Mouse (Mus musculus) embryo, embryonic 10 days (tissue): ENCODE data around the gene Sorcs1.

Experiments used
- DNase-seq: peaks from one replicate; pipeline ENCODE4 v3.0.0-alpha.2; 2015; ENCODE audit warnings: low spot score

The Sorcs1 gene

DNA sequence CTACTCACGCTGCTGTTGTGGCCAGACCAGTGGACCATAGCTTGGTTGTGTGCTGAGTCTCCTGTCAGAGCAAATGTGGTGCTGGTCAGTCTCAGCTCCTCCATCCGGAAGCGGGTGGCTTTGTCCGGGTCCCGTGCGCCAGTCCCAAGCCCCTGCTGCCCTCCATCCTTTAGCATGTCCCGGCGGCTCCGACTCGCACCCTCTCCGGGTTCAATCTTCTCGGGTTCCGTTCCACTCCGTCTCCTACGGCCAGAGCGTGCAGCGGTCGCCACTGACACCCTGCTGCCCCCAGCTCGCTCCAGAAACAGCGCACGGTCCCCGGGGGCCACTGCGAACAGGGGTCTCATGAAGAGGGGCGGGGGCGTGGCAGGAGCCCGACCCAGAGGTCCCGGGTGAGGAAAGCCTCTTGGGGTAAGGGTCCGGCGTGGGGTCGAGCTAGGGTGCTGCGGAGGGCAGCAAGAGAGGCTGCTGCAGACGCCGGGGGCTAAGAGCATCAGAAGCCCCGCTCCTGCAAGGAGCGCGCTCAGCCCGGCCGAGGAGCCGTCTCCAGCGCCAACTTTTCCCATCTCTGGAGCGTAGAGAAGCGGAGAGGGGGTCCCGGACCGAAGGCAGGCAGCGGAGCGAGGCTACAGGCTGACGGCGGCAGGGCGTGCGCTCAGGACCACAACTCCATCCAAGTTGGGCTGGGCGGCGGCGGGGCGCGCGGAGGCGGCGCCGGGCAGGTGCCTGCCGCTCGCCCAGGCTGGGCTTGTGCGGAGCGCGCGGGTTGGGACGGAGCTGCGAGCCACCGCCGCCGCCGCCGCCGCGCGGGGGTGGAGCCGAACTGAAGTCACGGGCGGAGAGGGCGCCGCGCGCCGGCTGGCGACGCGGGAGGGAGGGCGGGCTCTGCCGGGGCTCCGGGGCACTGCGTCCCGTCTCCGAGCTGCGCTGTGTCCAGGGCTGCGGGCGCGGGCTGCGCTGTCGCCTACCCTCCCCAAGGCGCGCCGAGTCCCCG, at the start of gene Sorcs1:
Sorcs1 (minus strand) TSS at position 744 of the 994 bp plus-strand sequence.
- peak; percentile 74 for DNase-seq

DNA sequence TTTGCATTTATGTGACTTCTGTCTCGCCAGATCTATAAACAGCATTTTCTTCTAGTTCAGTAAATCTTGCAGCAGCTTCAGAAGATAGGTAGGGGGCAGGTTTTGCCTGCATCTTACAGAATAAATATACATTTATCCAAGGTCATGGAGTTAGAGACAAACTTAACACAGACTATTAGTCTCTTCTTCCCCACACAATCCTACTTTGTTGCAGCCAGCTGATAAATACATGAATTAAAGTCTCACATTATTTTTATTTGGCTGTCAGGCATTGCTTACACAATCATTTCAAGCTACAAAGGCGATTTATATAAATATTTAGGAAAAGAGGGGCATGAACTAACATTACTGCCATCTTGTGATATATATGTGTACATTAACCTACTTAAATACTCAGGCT, 4.8 kb upstream of the Sorcs1 start:
- DNase-seq, result no peak

DNA sequence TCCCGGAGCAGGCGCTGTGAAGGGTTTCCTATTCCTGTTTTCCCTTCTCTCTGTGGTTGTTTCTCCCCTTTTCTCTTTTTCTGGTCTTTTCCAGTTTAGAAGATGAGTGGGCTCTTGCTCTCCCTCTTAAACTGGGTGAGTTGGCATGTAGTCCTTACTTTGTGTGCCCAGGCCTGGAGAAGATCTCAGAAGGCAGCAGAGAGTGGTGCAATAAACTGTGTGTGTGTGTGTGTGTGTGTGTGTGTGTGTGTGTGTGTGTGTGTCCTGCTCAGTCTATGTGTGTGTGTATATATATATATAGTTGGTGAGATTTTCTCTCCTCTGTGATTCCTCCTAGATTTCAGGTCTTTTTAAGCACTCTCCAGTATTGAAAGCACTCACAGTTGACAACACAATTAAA, 500 bp upstream of the Sorcs1 start:
- no peak for DNase-seq

DNA sequence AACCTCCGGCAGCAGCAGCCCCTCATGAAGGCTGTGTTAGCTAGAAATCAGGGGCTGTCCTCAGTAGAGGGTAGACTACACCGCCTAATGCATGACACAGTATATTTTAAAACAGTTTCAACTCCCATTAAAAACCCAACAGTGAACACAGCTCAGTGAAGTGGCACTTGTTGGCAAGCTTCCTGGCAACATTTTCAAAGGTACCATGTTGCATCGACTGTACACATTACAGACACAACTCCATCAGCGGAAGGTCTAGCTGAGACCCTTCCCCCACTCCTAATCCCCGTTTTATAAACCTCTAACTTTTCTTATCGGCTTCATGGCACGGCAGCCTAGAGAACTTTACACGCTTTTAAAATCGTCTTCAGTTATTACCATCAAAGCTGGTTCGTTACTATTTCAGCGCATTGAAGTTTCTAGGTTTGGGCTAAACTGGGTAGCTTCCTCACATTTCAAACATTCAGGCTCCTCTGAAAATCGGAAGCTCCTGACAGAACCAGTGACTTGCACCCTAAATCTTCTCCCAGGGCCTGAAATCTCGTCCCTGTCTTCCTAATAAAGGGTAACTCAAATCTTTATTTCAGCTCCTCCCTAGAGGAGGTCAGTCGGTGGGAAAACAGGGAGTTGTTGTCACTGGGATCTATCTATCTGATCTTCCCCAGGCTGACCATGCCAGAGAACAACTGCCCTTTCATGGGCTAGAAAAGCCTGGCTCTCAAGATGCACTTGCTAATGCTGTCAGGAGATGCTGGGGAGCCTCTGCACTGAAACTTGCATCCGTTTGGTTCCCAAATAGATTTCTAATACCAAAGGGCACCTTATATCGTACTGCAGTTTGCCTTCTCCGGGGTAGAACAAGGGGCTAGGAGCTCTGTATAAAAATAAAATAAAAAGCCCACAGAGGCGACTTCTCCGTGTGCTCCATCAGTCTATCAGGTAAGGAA, 1.6 kb downstream of the Sorcs1 start:
- no peak for DNase-seq

DNA sequence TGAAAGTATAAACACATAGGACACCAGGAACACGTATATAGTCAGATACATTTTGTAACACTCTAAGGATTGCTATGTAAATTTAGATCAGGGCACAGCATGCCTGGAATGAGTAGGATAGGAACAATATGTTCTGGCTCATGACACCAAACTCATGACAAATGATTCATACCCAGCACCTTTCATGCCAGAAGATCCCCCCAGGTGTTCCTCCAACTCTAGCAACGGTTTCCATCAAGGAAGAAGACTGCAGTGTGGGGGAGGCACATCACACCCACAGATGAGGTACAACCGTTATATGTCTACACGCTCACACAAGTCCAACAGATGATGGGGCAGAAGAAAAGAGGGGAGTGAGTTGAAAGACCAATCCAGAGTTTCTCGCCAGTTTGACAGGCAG, 3.5 kb downstream of the Sorcs1 start:
- DNase-seq, result no peak

DNA sequence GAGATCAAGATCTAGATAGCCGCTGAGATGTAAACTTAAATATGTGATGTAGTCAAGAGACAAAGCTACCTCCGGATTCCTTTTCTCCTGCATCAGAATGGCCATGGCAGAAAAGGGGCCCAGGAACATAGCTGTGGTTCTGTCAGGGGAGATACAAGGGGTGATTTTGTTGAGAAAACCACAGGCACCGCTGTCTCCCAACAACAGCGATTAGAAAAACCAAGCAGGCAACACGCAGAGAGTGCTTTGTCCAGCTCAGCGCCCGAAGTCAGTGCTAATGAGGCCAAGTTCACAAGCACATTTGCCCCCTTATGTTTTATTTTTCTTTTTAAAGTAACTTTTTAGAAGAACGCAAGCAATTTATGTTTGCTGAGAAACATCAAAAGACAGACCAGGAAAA, 10.9 kb downstream of the Sorcs1 start:
- no peak for DNase-seq

DNA sequence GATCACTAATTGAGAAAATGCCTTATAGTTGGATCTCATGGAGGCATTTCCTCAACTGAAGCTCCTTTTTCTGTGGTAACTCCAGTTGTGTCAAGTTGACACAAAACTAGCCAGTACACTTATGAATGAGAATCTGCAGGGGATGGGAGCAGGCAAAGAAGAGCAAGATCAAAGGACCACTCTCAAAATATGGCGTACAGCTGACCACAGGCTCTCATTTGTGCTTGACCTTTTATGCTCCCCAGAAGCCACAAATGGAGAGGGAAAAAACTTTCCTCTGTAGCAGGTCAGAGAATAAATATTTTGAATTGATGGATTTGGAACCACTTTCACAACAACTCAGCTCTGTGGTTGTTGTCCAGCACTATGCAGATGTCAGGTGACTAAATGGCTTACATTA, 14.1 kb downstream of the Sorcs1 start:
- no peak for DNase-seq

DNA sequence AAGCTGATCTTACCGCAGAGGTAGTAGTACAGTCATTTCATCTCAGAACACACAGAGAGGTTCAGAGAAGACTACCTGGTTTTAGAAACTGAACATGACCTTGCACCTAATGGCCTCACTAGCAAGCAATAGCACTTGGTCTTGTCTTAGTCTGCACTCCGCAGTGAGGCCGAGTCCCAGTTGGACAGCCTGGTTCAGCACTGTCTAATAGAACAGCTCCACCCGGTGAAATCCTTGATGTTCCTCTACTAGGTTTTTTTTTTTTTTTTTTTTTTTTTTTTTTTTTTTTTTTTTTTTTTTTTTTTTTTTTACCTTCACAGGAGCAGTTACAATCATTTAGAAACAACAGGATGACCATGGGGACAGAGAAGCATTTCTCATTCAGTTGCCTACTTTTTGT, 19.3 kb downstream of the Sorcs1 start:
- peak; percentile 38 for DNase-seq

DNA sequence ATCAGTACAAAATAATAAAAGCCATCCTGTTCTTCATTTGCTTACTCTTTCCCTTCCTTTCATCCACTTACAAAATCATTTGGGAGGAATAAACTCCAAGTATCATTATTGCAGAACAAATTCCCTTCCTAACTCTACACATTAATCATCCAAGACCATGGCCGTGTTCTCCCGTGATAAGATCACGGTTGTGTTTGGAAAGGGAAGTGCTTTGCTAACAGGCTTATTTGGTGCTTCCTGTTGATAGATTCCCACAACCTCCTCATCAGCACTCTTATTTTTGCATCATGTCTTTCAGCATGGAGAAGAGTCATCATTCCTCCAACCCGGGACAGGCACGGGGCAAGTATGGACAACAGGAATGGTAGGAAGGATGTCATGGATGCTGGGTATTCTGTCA, 25.7 kb downstream of the Sorcs1 start:
- DNase-seq, result no peak

DNA sequence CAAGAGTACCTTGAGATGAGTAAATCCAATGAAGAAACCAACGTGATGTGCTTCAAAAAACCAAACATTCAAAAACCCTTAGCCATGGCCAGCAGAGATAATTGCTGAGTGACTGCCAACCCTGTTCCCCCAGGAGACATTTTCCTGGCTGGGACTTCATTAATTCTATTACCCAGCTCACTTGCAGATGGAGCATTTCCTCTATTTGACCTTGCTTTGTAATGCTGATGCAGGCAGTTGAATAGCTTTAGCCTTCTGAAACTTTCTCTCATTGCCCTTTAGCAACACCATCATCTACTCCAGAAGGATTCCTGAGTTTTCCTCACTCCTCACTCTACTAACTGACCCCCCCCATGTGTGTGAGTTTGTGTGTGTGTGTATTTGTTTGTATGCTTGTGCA, 34.6 kb downstream of the Sorcs1 start:
- no peak for DNase-seq

DNA sequence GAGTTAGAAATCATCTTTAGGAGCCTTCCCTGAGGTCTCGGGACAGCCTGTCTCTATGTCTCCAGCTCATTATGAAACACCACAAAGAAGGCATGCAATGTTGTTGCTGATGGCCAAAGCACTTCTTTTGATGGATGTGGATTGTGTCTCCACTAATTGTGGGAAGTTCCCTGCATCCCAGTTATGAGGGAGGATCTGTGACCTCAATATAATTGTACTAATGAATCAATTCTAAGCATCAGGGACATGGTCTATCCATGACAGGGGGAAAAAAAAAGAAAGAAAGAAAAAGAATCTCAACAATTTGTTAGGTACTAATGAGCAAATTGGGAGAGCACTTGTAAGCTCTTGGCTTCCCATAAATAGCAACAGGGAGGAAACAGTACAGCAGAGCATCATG, 36.3 kb downstream of the Sorcs1 start:
- DNase-seq, result no peak

DNA sequence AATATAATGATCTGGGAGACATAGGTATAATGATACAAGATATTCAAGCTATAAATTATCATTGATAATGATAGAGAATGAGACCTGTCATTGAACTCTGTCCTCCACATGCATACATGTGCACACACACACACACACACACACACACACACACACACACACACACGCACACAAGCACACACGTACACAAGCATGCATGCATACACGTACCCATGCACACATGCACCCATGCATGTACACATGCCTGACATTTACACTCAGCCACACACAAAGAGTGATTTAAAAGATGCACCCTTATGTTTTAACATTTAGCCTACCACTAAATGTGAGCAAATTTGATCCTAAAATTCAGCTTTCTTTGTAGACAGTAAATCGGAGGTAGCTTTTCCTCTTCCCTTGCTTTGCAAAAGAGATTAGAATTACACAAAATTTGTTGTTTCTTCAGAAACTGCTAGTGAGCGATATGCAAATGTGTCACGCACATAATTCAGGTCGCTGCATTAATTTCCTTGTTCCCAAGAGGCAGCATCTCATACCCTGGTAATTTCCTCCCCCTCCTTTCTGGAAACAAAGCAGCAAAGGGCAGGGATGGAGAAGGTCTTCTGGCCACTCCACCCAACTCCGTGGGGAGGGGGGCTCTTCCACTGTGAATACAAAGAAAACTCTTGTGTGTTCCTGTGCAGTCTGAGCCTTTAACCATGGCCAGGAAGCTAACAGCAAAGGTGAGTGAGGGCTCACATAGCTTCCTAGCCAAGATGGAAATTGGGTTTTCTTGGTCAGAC, 38.0 kb downstream of the Sorcs1 start:
- no peak for DNase-seq

DNA sequence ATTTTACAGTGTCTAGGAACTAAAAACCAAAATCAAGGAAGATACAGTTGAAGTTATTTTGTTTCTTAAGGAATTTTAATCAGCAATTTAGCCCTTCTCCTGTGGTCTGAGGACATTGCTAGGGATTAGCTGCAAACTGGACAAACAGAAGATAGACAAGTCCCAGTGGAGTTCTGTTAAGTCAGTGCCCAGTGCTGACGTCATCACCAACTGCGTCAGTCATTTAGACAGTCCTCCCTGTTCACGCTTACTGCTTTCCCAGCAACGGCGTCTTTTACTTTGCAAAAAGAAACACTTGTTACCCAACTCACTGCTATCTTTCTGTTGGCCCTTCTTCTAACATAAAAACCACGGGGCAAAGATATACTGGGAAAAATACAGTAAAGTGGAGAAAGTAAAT, 40.3 kb downstream of the Sorcs1 start:
- no peak for DNase-seq

DNA sequence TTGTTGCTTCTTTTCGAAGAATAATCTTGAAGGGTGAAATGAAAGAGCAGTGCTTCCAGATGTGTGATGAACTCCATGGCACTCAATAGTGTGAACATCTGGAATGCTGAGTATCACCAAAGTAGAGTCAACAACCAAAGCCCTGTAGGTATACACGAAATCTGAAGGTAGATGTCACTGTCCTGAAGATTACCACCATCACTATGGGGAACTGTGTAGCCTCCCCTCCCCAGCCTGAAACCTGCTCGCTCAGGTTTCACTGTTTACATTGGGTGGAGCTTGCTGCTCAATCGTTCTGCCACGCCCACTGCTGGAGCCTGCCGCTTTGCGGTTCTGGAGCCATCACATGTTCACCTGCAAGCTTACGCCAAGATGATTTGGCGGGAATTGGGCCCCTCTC, 64.4 kb downstream of the Sorcs1 start:
- peak; percentile 26 for DNase-seq

DNA sequence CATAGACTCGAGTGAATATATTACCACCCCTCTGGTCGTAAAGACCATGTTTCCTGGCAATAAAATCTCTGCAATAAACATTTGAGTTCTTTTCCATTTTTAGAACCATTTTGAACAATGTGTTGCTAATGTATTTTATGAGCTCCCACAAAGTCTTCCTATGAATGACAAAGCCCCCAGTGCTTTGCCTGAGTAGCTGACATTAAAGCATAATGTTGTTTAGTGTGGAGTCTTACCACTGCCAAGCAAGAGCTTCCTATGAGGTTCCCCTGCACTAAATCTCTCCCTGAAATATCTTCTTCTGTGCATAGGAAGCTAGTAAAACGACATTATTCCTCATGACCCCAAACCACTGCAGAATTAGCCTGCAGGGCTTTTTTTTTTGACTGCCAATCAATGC, 66.8 kb downstream of the Sorcs1 start:
- no peak for DNase-seq

DNA sequence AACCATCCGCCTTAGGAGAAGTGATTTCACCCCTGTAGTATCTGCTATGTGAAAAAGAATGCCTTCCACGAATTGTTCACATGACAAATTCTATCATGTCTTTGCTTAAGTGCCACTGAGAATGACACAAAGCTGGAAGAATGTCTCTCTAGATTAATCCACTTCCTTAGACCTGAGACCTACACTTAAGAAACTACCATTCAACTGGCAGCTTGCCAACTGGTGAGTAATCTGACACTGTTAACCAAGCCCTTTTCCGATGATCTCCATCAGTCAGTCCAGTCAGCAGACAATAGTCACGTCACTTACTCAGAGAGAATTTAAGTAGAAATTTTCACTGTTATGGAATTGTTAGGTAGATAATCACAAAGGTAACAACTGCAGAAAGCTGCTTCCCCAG, 74.6 kb downstream of the Sorcs1 start:
- peak; percentile 11 for DNase-seq

DNA sequence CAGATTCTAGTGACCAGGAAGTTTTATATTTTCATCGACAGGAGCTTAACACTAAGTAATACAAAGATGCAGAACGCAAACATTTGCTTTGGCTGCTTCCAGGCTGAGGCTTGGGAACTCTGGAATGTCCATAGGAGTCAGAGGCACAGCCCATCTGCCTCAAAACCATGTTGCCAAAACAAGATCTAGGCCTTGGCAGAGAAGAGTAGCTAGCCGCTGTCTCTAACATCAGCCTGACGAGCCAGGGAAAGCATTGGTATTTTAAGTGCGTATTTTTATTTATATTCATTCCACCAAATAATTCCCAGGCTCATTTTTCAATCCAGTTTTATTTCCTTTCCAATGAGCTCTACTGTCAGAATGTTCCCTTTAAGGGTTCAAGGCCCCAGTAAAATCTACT, 75.1 kb downstream of the Sorcs1 start:
- DNase-seq, result no peak

DNA sequence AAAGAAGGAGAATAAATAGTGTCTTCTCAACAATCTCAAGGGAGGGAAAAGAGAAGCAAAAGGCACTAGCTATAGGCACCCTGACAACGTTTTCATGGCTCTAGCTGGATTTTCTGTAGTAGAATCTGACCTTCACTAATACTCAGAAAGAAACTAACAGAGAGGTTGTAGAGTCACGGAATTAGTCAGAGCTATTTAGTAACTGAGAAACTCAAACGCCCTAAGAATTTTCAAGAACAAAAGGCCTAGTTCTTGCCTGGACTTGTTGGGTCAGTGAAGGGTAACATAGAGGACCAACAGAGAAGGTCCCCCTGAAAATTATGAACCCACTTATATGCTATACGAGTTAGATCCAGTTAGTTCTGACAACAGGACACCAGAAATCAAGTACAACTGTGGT, 81.1 kb downstream of the Sorcs1 start:
- no peak for DNase-seq

DNA sequence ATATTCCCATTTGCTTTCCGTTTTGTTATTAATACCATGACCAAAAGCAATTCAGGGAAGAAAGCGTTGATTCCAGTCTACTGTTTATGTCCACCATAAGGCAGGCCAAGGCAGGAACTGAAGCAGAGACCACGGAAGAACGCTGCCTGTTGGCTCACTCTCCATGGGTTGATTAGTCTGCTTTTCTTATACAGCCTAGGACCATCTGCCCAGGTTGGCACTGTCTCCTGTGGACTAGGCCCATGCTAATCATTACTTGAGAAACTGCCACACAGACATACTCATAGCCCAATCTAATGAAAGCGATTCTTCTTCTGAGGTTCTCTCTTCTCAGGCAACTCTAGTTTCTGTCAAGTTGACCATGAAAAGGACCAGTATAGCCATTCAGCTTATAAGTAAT, 92.3 kb downstream of the Sorcs1 start:
- DNase-seq, result no peak

DNA sequence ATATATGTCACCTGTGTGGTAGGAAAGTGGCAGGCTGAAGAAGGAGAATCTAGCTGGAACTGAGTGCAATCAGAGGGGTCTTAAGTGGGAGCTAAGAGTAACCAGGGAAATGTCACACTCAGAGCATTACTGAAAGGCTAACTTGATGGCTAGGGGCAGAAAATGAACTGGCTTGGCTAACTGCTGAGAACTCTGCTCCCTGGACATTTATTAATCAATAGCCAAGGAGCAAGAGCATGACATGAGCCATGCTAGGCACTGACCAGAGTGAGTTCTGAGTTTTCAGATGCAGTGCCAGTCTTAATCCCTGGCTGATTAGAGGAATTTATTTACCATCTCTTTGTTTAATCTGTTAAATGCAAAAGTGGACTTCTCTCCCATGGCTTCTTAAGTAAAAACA, 95.5 kb downstream of the Sorcs1 start:
- DNase-seq, result no peak

DNA sequence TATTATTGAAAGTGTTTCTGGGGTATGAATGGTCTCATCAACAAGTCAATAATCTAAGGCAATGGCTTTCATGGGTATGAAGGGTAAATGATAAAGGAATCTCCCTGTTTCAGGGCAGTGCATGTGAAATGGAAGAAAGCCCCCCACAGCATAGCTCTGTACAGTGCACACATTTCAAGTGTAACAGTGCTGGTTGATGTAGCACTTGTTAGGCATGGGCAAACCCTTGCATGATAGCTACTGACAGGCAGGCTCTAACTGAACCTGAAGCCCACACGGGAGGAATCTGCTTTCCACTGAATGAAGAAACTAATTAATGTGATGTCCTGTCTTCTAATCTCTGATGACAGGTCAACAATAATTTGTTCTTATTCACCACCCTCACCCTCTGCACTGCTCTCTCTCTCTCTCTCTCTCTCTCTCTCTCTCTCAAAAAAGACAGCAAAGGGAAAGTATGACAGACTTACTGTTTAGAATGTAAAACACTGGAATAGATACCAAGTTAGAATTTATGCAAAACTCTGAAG, 108.7 kb downstream of the Sorcs1 start:
- DNase-seq, result no peak

DNA sequence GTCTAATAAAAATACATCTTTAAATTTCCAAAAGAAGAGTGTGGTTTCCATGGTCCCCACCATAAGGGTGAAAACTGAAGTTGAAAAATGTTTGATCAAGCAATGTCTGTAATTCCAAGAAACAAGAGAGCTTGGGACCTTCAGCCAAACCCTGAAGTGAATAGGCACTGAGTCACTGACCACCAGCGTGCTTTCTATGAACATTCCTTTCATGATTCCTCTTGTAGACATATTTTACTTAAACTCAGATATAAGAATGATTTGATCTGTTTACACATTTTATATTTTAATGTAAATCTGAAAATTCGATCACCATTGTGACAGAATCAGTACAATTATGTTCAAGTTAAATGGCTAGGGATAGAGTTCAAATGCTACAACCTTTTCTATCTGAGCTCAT, 112.1 kb downstream of the Sorcs1 start:
- no peak for DNase-seq
